Mouse (Mus musculus): ENCODE measurements around the gene Henmt1.

Gene Henmt1

GRCm38 (mm10) chr3:108997762-108998161 lies 58.1 kb downstream of the Henmt1 start:
- DNase-seq (ENCODE audit: low read depth): no peak

- DNase-seq (ENCODE audit: low read depth): no peak
Observed at GRCm38 (mm10) chr3:108999173-108999572, 59.5 kb downstream of the Henmt1 start.

GRCm38 (mm10) chr3:109005777-109006176 lies 66.1 kb downstream of the Henmt1 start:
- no peak for DNase-seq (ENCODE audit: low read depth)

- DNase-seq (ENCODE audit: low read depth): no peak
Observed at GRCm38 (mm10) chr3:109008180-109008579, 68.5 kb downstream of the Henmt1 start.
